Mouse (Mus musculus): ENCODE measurements at regions not wholly inside any gene's neighbourhood (a gene's known extent, or its start where the extent isn't known, plus 50 kb on each side); places are given as distances from the start of the nearest gene placed in this dataset.
A peak's percentile ranks its signal among the peaks of the same experiment; 100 is the strongest.

DNA sequence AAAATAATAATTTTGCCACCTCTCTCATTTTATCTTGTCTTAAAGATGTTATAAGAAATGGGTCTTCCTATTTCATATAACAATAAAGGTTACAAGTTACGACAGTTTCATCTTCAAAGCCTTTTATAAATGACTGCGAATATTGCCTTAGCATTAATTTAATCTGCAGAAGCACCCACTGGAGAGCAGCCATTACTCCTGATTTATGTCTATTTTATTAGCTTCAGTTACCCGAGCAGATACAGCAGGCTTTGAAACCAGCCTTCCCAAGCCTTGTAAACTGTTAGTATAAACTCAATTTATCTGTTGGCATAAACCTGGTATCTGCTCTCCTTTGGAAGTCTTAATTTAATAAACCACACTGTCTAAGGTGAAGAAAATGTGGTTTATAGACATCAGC, 2851.6 kb upstream of the Gm6569 start:
- no peak for DNase-seq

DNA sequence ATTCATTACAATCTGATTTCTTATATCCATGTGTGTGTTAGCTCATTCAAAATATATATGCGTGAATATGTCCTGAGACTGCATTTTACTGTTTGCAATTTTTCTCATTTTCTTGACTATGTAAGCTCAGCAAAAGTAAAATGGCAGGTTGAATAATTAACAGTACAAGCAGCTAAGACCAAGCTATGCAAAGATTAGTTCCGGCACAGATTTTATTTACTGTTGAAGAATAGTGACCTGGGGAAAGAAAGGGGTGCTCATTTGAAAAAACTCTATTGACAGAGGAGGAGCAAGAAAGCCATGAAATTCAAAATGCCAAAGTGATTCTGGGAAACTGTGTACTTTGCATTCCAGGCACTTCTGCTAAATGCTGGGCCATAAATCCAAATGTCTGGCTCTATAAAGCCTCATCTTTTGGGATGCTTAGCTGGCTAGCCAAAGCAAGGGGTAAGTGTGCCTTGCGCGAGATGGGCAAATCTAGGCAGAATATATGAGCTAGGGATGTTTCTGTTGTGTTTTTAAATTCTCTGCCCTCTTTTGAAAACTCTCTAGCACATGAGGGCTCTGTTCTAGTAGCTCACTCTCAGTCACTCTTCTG, 2846.3 kb upstream of the Gm6569 start:
- no peak for DNase-seq

DNA sequence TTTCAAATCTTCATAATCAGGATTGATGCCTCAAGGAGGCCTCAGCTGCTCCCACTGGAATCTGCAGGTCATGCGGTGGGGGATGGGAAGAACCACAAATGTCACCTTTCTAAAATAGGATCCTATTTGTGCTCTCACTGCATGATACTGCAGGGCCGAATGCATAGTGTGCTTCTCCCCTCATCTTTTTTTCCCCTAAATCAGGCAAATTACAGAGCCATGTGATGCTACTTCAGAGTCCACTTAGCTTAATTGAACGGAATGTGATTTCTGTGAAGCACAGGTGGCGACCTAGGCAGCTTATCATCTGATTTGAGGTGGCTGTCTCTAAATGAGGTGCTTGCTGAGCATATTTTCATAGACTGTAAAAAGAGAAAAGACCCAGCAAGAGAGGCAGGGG, 2841.0 kb upstream of the Gm6569 start:
- no peak for DNase-seq

DNA sequence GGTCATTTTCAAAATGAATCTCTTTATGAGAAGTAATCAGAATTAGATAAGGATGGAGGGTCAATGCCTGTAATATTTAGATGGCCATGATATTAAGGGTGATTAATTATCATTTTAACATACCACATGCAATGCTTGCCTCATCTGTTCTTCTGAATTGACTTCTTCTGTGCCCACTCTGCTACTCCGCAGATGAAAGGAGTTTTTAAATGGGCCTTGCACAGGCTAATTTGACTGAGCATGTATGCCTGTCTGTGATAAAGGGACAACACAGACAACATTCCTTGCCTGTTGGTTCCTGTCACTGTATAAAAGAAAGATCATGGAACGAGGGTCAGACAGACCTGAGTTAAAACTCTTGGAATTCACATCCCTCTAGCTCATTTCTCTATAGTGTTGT, 2824.0 kb upstream of the Gm6569 start:
- no peak for DNase-seq

DNA sequence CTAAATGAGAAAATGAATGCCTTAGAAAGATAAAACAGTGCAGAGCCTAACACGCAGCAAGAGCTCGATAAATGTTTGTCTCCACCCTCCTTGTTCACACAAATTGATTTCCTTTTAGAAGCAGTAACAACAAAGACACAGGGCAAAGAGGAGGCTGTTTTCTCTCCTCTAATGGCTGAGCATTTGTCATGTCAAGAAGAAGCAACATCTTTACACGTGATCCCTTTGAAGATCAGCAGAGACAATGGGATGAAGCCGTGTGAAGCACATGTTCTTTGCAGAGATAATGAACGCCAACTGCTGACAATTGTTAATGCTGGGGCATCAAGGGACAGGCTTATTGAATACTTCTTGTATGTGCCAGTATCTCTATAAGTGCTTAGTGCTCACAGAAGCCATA, 2823.6 kb upstream of the Gm6569 start:
- no peak for DNase-seq

DNA sequence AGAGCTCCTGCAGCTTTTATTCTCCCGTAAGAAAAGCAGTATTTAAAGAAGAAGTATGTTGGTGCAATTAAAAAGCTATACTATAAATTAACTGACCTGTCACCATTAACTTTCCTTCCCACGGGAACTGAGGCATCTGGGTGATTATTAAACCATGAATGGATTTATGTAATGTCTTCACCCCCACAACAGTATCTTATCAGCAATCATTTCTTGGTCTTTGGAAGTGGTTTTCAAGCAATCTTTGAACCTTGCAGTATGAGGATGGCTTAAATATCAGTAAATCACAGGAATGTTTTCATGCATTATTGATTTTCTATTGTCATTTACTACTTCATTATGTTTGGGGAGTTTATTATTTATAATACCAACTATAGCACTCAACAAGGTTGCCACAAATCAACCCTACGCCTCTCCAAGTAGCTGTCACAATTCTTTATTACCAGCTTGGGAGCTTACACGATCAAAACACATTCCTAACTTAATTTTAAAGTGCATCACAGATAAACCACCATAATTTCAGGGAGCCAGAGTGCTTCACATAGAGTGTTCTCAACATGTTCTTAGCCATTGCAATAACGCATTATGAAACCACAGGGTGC, 2780.0 kb upstream of the Gm6569 start:
- no peak for DNase-seq

DNA sequence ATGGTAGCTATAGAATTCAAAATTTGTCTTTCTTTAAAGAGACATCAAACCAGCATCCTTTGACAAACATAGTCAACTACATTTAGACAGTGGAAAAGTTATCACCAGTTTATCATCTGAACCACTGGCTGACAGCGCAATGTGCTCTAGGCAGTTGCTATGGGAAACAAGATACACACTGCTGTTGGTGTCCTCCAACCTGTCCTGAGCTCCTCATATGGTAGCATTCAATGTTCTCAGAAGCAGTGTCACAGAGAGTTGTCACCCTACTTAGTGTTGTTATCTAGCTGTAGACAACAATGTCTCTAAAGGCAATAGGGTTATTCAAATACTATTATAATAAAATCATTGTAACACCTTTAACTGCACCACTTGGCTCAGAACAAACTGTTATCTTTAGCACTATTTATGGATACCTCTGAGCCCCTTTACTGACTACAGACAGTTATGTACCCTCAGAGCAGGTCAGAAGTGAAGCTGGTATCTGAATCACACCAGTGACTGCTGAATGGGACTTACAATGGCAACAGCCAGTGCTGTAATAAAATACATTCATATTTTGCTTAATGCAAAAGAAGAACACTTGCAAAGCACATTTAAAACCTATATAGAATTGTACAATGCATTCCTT, 2747.9 kb upstream of the Gm6569 start:
- DNase-seq: no peak

DNA sequence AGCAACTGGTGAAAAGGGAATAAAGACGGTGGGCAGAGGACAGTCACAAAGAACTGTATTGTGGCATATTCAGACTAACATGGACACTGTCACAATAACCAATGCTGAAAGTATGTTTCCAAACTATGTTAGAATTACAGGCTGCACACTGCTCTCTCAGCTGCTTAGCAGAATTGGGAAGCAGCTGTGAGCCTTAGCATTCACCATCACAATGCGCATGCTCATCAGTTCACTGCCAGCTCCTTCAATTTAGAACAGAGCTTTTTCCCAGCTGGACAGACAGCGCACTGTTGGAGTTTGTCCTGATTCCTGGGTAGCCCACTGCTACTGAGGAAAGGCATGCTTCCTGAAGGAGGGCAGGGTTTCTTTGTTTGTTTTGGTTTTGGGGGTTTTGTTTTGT, 2735.2 kb upstream of the Gm6569 start:
- DNase-seq: no peak

DNA sequence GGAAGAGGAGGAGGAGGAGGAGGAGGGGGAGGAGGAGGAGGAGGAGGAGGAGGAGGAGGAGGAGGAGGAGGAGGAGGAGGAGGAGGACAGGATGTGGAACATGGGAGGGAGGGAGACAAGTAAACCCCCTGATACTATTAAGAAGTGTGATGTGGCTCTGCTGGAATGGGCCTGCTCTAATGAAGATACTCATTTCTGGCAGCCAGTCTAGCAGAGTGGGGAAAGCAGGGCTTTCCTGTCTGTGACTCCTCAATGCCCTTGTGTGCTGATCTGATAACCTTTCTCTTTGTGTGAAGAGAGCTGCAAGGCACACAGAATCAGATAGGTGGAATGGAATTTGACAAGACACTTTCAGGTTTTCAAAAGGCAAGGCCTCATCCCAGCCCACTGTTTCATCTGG, 2704.6 kb upstream of the Gm6569 start:
- DNase-seq: no peak

DNA sequence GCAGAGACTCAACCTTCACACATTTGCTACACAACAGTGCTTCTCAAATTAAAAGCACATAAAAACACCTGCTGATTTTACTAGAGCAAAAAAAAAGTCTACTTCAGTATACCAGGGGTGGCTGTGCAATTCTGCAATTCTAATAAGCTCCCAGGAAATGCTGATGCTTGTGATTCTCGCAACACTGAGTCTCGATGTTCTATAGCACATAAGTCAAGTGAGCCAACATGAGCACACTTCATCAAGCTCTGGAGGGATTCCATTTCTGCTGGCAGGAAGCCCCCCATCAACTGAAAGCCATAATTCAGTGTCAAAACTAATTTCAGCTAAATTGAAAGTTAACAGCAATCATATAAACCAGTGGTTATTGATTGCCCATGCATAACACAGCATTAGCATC, 2676.7 kb upstream of the Gm6569 start:
- no peak for DNase-seq

DNA sequence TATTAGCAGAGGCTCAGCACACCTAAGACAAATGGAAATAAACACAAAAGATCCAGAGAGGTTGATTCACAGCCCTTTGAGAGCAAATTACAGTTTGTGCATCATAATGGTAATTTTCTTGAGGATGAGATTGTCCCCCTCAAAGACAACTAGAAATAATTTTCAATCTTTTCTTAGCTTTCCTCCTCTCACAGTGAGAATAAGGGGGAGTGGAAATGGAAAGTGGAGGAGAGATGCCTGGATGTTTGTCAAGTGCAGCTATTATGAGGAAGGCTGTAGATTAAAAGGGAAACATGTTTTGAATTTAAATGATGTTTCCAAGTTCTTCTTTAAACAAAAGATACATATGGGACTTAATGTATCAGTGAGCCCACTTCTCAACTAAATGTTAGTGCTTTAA, 2672.3 kb upstream of the Gm6569 start:
- no peak for DNase-seq

DNA sequence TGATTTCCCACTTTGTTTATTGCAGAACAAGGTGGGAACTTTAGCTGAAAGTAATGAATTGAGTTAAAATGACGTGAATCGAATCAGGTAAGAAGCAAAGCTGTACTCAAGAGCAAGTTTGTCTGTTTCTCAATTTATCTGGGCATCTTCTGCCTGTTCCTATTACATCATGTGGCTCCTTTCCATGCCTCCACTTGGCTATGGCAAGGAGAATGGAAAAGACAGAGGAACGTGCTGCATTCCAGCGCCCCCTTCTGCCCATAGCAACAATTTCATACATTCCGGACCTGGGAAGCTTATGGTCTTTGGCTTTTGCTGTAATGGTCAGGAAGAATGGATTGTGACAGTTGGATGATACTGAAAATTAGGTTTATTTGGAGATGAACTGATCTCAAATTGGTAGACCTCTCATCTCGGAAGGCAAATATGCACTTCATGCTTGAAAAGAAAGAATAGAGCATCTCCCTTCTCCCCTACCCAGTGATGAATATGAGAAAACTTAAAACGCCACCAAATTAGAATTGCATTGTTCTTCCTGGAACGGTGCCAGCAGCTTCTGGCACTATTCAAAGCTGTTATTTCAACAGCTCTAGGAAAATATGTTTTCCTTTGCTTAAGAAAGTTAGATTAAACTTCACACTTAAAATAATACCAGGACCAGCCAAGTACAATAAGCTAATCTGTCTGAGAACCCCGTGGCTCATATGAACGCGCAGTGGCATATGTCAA, 2639.2 kb upstream of the Gm6569 start:
- no peak for DNase-seq

DNA sequence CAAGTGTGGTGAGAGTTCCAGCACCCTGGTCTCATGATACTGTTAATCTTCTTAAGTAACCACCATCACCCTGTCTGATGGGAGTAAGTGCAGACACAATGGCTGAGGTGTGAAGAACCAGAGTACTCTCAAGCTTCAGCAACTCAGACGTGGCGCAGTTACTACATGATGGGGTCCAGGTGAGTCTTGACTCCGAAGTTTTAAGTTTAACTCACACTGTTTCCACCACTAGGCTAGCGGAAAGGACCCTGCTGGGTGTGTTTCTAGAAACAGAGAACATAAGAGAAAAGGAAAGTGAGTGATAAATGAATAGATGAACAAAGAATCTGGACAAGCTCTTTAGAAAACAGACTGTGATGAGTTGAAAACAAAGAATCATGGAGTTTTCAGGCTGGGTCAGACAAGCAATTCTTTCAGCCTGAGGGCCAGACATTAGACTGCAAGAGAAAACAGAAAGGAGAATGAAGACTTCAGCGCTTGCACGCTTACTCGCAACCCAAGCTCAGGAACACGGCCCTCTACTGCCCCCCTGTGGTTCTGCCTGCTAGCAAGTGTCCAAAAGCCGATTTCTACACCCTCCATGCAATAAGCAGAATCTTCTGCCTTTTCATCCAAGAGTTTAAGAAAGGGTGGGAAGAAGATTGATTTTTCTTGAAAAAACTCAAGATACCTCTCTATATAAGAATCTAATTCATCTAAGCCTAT, 2593.6 kb upstream of the Gm6569 start:
- peak; percentile 43 for DNase-seq

DNA sequence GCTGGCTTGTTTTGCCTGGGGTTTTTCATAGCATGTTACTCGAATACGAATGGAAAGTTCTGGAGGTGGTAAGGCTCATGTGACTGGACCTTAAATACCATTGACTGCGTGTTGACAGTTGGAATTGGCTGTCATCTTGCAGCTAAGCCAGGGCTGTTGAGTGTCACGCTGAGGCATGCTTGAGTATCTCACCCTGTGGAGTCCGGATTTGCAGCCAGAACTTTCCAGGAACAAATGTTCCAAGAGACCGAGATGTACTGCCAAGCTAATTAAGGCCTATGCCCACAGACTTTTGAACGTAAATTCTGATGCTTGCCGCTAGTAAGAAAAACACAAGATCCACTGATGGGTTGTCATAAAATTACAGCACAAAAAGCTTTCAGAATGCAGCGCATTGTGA, 2590.8 kb upstream of the Gm6569 start:
- no peak for DNase-seq

DNA sequence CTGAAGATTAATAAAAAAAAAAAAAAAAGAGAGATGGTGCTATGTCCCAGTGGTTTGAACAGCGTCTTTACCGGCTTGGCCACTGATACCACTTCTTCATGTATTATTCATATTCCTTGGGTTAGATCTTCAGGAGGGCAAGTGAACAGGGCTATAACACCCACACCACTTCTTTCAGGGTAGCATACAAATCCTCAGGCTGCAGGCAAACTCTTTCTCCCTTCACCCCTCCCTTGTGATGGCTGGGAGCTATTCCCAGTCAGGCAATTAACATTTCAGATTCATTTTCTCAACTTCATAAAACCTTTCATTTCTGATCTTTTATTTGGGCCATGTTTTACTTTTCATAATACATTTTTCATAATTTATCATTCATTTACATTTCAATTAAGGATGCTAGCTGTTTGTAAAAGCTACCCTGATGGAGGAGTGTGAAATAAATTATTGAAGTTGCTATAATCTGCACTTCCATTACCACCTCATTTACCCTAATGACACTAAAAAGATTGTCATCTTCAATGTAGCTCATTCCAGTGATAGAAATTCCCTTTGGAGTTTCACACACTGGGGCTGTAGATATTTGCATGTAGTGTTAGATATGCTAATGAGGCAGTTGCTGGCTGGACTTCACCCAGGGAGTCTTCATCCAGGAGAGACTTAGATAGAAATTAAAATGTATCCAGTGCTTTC, 2558.3 kb upstream of the Gm6569 start:
- DNase-seq: no peak

DNA sequence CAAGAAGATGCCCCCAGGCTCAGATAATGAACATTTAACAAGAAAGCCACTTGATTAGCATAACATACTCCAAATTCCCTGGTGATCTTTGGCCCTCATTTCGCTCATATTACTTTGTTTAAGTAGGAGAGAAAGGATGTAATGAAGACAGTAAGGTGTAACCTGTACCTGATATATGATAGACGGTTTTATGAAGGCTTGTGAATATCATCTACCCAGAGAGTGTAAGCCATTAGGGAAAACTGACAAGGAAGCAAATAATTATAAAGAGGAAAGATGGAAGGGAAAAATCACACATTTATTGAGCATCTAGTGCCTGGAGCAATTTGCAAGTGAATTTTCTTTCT, 2557.8 kb upstream of the Gm6569 start:
- DNase-seq: no peak

DNA sequence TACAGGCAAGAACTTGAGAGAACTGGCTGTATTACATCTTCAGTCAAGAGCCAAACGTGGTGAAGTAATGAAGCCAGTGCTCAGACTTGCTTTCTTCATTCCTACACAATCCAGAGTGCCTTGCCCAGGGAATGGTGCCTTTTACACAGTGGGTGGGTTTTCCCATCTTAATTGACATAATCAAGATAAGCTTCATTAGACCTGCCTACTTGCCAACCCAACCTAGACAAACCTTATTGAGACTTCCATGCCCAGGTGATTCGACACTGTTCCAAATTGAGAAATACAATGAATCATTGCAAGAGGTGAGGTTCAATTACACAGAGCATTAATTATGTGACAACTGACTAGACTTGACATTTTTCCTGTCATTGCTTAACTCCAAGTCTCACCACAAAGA, 2557.0 kb upstream of the Gm6569 start:
- DNase-seq: no peak

DNA sequence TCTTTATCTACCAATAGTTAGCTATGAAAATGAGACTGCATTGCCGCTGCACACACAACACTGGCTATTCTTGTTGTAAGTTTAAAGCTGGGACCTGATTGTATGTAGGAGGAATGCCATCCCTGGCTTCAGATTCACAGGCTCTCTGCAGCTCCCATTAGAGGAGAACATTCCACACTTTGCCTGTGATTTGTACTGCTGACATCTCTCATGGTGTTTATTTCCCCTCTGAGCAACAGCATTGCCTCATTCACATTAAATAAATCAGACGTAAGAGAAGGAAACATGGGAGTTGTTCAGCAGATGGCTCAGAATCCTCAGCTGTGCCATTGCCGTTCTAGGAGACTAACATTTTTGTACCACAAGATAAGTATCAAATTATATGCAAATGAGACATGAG, 2550.6 kb upstream of the Gm6569 start:
- no peak for DNase-seq

DNA sequence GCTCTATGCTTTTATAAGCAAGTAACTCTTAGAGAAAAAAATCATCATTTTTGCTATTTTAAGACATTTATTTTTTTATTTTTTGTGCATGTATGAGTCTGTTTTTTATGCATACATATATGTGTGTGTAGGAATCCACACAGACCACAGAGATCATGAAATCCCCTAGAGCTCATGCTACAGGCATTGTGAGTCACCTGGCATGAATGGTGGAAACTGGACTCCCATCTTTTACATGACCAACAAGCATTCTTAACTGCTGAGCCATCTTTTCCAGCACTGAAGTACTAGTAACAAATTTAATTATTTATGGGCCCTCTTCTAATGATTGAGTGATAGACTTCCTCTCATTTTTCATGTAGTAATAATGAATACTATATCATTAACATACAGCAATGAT, 2531.8 kb upstream of the Gm6569 start:
- no peak for DNase-seq

DNA sequence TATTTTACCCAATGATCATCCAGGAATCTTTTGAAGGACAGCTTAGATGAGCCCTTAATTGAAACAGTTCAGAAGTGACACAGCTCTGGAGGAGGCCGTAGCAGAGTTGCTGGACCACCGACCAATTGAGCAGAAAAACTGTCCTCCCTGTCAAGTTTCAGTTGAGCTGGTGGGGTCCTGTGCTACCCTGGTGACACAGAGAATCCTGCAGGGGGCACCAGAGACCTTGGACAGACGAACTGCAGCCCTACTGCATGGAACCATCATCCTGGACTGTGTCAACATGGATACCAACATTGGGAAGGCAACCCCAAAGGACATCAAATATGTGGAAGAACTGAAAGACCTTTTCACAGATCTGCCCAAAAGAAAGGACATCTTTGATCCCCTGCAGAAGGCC, 2524.1 kb upstream of the Gm6569 start:
- DNase-seq: no peak

DNA sequence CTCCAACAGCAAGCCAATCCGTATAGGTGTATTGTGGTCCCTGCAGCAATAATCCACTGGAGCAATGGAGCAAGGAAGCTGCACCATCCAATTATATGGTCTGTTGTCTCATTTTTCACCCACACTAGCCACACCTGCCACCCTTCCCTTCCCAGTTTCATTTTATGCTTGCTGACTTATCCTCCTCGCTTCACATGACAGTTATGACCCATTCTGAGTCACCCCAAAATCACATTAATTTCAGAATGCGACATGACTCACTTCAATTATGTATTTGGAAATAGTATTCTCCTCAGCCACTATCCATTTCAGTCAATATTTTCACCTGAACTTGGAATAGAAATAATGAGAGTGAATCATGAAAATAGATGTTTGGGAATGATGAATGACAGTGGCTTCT, 2507.8 kb upstream of the Gm6569 start:
- no peak for DNase-seq

DNA sequence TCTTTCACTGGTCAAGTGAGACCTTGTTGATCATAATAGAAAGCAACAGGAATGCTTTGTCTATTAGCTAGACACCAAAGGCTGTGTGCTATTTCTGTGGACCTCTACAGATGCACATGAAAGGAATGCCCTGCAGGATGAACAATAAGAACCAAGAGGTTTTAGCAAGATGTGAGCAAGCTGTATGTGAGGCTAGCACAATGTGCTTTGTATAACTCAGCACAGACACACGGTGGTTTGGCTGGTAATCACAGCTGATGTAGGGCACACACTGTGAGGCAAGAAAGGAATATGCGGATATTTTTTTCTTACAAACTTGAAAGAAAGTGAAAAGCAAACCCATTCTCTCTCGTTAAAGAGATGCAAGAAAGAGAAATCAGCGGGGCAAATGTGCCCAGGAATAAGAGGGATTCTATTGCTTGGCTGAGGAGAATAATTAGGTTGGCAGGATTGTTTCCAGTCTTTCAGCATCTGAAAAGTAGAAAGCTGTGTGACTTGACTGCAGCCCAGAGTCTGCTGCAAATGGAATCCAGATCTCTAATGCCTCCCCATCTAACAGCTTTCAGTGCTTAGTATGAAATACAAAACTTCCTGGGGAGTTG, 2476.1 kb upstream of the Gm6569 start:
- DNase-seq: no peak

DNA sequence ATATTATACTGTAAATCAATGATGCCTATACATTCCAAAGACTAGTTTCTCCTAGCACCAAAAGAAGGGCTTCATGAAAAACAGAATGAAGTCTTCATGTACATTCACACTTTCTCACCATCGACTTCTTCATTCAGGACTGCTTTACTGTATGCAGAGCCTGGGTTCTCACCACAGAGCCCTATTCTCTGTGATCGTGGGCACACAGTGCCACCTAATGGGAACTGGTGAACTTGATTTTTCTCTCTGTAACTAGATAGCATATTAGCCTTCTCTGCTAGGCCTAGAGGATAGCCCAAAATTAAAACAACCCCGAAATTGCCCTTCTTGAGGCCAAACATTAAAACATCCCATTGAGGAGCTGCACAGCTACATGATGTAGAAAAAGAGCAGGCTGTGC, 2458.6 kb upstream of the Gm6569 start:
- no peak for DNase-seq

Data from lung, postnatal 10 days (tissue).